Comparison of ENCODE assay signal across 9 mouse cellular contexts in the genomic region with DNA sequence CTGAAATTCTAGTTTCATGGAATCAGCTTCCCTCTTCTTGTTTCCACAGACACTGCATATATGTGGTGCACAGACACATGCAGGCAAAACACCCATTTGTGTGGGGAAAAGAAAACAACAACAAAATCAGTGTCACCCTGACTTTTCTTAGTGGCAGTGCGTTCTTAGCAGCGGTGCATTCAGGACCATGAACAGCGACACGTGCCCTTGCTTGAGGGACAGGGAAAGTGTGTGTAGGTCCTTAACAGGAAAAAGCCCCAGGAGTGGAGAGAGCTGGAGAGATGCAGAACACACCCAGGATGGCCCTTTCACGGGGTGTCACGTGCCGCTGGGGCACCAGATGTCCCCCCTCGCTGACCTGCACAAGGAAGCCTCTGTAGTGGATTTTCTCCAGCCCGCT. TPM values are rescaled to one million over a fixed set of nuclear protein-coding genes. Genes with fewer than 3 reads are reported as not detected.
DNase-seq lines count a peak whose midpoint lies in the region; ATAC-seq and TF ChIP-seq lines count a peak whose summit lies in the region.
"Had no signal": no experiment of that assay in that cellular context is flagged by ENCODE, and none has a peak within 500 bp of the region (broad histone marks: within the 10 kb centered on the region; RNA-seq: fewer than 3 reads in every experiment).

No protein-coding gene starts in this region.

- no peak overlapping the region for H3K4me2 ChIP-seq in lung, postnatal 0 days (replicated peaks; ENCODE audit: low read depth, low read length)

- no peak for TF ChIP-seq CTCF in lung, postnatal 0 days (IDR thresholded peaks at IDR 0.05)
- TF ChIP-seq CTCF in lung, adult 2 months (IDR thresholded peaks at IDR 0.05; ENCODE audit: insufficient read depth, low read length) = no peak

- H3K36me3 ChIP-seq in lung, postnatal 0 days (ENCODE audit: insufficient read depth, low read length) = no peaks in the 10 kb centered on the region

- H3K27me3 ChIP-seq in lung, postnatal 0 days (replicated peaks; ENCODE audit: insufficient read depth, low read length) = no peaks in the 10 kb centered on the region

- WGBS in lung, postnatal 0 days = 13% methylated on average over 9 of the region's 9 CpGs
- WGBS in lung, adult 2 months = 12% methylated on average over 9 of the region's 9 CpGs

- no peak for TF ChIP-seq EP300 in lung, postnatal 0 days (IDR thresholded peaks at IDR 0.05)

- TF ChIP-seq POLR2A in lung, adult 2 months (IDR thresholded peaks at IDR 0.05; ENCODE audit: borderline replicate concordance, extremely low read depth, low read depth, low read length) = no peak

- H3K9me3 ChIP-seq in lung, postnatal 0 days (ENCODE audit: low read length) = no peaks in the 10 kb centered on the region

- H3K27ac ChIP-seq in lung, postnatal 0 days (ENCODE audit: low read length) = no peak overlapping the region

- peak; percentile 3 for DNase-seq in cerebellum, adult 9-11 months
- DNase-seq in cerebellum, postnatal 14 days = no peak
- DNase-seq in lung, postnatal 0 days (ENCODE audit: low spot score) = peak; percentile 65
- DNase-seq in lung, adult 2 months = no peak
- peak; percentile 67 for DNase-seq in R1 (ENCODE audit: low read depth, low spot score)
- DNase-seq in hindlimb bud, embryonic 11.5 days (ENCODE audit: extremely low spot score, low read depth, low spot score) = peak; percentile 26
- DNase-seq in frontal cortex, postnatal 14 days (ENCODE audit: low spot score in 2 of 2) = no peak
- no peak for DNase-seq in right cerebral cortex, adult 18-20 months

- no peaks in the 10 kb centered on the region for H3K4me1 ChIP-seq in lung, postnatal 0 days (ENCODE audit: insufficient read depth, low read depth, low read length)
- H3K4me1 ChIP-seq in lung, adult 2 months (ENCODE audit: control insufficient read depth, insufficient read depth, low read length) = no peaks in the 10 kb centered on the region

- H3K4me3 ChIP-seq in lung, postnatal 0 days (ENCODE audit: low read depth, low read length) = no peak overlapping the region
- no peak overlapping the region for H3K4me3 ChIP-seq in lung, adult 2 months (replicated peaks; ENCODE audit: extremely low read depth, low read depth, low read length)

- H3K9ac ChIP-seq in lung, postnatal 0 days (replicated peaks; ENCODE audit: low read depth) = no peak overlapping the region

- ATAC-seq in lung, postnatal 0 days = peak; percentile 30; the same call in 1 of the 2 replicates

RNA-seq across cellular contexts. Expression of a gene that starts 8.9 kb away (rescaled TPM):
- 0.40 and 0.53 TPM in 2 replicates for polyA plus RNA-seq in lung, postnatal 0 days (2015; fragmentation: Nextera tagmentation; extraction: Ambion mirVana)
- polyA plus RNA-seq in lung, adult 2 months (2012; rRNA removed) = 1.0 and 9.6 TPM in 2 replicates
- polyA plus RNA-seq: heart, embryonic 14.5 days had no signal

RNA-seq across cellular contexts. Expression of a gene that starts 10.5 kb away (rescaled TPM):
- 0.63 and 1.1 TPM in 2 replicates for polyA plus RNA-seq in lung, postnatal 0 days (2015; fragmentation: Nextera tagmentation; extraction: Ambion mirVana)
- 1.5 and 3.1 TPM in 2 replicates for polyA plus RNA-seq in lung, adult 2 months (2012; rRNA removed)

RNA-seq across cellular contexts. Expression of a gene that starts 54.5 kb away (rescaled TPM):
- polyA plus RNA-seq in lung, postnatal 0 days (2015; fragmentation: Nextera tagmentation; extraction: Ambion mirVana) = 2.0 and 2.1 TPM in 2 replicates
- polyA plus RNA-seq in lung, adult 2 months (2012; rRNA removed) = 1.7 and 2.9 TPM in 2 replicates

RNA-seq across cellular contexts. Expression of a gene that starts 54.6 kb away (rescaled TPM):
- polyA plus RNA-seq in lung, postnatal 0 days (2015; fragmentation: Nextera tagmentation; extraction: Ambion mirVana) = 64.1 and 70.1 TPM in 2 replicates
- 32.0 and 37.8 TPM in 2 replicates for polyA plus RNA-seq in lung, adult 2 months (2012; rRNA removed)

Comparison
In these comparisons a context has a peak if more than half of its experiments do, and no peak if none do; other contexts are left out.
1. DNase-seq: peak in cerebellum, adult 9-11 months (single experiment), lung, postnatal 0 days (single experiment), R1 (single experiment) and hindlimb bud, embryonic 11.5 days (single experiment); none in cerebellum, postnatal 14 days (0 of 2), lung, adult 2 months (single experiment), frontal cortex, postnatal 14 days (0 of 2) and right cerebral cortex, adult 18-20 months (single experiment).